Mouse (Mus musculus) embryo, embryonic 10.5 days (tissue): ENCODE results near the gene Mafg.

ENCODE experiments used
- DNase-seq: peaks from one replicate; pipeline ENCODE4 v3.0.0-alpha.2; 2015; ENCODE audit warnings: low spot score

Mafg gene

GRCm38 (mm10) chr11:120620195-120620594 lies 13.2 kb downstream of the Mafg start:
- DNase-seq: no peak

DNA sequence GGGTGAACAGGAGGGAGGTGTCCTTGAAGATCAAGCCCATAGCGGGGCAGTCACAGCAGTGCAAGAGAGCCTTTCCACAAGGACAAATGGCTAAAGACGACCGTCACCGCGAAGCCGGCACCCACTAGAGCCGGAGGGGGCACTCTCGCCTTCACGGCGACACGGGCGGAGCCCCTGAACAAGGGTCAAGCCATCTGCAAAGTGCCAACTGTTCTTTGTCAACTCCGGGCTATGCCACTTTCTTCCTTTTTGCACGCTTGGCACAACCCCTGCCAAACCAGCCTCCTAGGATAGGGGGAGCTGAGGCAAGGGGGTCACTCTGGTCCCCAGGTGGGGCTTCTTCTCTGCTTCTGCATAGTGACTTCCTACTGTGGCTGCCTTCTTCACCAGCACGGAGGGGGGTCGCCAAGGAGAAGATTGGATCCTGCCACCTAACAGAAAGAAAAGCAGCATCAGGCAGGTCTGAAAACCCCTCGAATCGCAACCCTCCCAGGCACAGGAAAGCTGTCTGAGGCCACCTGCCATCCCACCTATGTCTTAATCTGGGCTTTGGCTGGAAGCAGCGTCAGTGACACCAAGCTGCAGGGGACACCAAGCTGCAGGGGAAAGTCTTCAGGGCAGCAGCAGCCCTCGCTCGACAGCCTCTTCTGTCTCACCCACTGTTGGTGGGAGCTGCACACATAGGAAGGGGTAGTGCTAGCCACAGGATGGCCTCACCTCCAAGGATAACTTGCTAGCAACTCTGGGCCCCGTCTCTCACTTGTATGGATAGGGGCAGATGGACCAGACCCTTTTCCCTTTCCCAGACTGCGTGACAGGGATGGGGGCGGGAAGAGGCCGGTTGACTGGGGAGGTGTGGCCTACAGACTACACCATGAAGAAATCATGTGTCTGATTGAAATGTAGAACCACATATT lies 14.5 kb downstream of the Mafg start:
- no peak for DNase-seq

- peak; percentile 93 for DNase-seq
Observed at GRCm38 (mm10) chr11:120617519-120618112, 15.8 kb downstream of the Mafg start, which contains the start of gene Pcyt2. TSS of gene Pcyt2 (minus strand) at chr11:120617936.

DNA sequence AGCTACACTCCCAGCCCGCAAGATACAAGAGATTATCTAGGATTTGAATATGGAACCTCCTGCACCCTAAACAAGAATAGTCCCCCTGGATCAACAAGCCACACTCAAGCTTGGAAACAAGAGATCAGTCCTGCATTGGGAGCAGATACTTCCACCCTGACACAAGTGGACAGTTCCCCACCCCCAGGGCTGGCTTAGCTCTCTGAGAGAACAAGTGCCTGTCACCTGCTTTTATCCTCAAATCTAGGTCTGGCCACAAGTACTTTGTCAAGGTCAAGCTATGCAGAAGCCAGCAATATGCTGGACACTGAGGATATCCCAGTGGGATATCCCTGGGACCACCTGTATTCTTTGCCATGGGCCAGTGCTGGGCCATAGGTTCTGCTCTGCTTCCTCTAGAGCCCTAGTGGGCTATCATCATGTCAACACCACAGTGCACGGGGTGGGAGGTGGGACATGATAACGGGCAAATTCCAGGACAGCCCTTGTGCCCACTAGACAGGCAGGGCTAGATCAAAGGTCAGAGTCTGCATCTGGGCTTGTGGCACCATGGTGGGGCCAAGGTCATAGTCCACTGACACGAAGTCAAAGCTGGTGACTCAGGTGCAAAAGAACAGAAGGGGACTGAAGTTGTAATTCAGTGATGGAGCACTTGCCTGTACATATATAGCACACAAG lies 16.6 kb downstream of the Mafg start:
- DNase-seq: no peak

DNA sequence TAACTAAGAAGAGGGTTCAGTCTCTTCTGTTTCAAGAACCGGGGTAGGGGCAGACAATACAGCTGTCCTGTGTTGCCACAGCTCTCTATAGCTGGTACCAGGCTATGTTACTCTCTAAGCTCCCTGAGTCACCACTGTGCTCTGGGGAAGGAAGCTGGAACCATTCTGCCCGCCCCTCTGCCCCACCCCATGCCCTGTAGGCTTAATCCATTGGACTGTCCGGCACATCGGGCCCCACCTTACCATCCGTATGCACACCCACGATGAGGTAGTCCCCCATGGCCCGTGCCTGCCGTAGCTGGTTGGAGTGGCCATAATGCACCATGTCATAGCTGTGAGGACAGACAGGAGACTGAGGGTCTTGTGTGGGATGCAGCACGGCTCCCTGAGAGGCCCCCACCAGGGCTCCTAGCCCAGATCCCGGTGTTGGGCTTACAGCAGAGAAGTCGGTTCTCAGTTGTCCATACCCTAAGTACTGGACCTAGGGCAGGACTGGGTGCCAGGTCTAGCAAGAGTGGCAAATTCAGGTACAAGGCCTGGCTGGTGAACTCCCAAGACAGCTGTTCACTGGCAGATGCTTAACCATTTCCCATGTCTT lies 17.7 kb downstream of the Mafg start:
- DNase-seq: no peak

GRCm38 (mm10) chr11:120615167-120615566 lies 18.2 kb downstream of the Mafg start:
- no peak for DNase-seq

DNA sequence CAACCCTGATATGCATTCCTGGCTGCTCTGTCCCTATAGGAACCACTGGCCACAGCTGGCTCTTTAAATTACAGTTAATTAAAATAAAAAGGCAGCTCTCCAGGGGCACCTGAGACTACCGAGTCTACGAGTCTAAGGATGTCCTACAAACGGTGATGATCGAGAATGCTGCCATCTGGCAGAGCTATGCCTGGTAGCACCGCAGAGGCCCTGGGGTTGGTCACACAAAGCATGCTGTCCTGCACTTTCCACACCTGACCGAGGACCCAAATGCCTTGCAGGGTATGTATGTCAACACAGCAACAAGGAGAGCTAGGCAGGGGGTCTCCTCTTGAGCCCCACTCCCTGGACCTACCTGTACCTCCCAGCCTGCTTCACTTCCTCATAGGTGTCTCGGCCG lies 19.4 kb downstream of the Mafg start:
- no peak for DNase-seq

DNA sequence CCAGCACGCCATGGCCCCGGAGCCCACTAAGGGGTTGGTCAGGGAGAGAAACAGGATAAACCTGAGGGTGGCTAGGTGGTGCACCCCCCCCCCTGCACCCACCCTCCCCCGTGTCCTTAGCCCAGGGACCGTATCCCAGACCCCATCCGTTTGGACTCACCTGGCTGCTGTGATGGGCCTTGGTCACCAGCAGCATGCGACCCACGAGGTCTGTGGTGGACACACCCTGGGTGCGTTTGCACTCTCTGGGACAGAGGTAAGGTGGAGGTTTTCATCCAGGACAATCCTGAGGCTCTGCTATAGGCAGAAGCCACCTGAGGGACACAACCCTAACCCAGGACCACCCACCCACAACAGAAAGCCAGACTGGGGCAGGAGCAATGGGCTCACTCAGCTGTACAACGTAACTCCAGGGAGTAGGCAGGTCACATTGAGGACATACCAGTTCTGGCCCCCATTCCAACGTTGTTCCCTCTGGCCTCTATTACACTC lies 19.9 kb downstream of the Mafg start:
- no peak for DNase-seq

- DNase-seq: peak; percentile 74
Observed at GRCm38 (mm10) chr11:120612763-120613162, 20.6 kb downstream of the Mafg start.

DNA sequence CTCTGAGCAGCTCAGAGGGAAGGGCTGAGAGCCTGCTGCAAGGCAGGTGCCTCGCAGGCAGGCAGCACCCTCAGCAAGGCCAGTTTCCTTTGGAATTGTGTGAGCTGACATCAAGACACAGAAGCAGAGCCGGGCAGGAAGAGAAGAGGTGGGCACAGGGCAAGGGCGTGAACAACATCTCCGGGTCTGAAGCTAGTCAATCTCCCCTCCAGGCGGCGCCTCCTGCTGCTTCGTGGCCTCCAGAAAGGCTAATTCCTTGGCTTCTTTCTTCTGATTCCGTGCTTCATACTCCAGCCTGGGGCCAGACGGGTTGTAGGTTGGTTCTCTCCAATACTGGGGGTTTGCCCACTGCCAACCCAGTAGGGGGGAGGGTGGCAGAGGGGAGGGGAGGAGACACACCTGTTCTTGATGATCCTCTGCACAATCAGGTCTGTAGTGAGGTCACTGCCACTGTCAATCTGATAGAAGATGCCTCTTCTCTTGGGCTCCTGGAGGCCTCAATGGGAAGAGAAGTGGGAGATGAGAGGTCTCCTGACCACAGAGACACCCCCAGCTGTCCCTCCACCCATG lies 22.8 kb downstream of the Mafg start:
- no peak for DNase-seq

DNA sequence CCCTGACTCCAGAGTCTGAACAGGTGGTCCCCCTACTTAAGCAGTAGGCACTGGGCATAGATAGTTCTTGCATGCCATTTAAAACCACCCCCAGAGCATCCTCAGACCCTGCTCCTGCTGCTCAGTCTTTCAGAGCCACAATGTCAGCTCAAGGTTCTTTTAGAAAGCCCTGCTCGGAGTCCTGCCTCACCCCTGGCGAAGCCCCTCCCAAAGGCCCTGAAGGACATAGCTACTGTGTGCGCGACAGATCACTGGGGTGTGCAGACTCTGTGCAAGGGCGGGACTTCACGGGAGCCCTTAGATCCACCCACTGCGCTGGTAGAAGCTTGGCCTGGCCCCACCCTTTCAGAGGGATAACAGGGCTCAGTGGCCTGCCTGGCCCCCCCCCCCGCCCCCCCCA lies 24.1 kb downstream of the Mafg start:
- peak; percentile 19 for DNase-seq

DNA sequence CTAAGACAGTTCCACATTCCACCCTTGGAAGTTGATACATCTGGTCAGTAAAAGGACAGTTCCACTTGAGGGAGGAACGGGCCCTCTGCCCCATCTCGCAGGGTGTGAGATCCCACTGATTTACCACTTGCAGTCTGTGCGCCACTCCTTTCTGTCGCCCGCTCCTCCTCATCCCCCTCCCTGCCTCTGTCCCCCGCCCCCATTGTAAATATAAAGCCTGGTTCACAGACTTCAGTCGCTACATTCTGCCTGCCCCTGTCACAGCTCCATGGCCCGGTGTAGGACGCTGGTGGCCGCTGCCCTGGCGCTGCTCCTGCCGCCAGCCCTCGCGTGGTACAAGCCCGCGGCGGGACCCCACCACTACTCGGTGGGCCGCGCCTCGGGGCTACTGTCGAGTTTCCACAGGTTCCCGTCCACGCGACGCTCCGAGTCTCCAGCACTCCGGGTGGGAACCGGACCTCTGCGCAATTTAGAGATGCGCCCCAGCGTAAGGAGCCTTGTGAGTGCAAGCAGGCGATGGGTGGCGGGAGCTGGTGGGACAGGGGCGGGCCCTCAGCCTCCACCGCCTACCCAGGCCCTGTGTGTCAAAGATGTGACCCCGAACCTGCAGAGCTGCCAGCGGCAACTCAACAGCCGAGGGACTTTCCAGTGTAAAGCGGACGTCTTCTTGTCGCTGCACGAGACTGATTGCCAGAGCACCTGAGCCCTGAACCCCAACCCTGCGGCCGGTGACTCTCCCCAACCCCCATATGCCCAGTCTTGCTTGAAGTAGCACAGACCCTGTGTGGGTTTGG lies 25.0 kb downstream of the Mafg start, which contains the start of gene Npb:
Gene Npb, plus strand, starts transcription at position 237 of the 794 bp plus-strand sequence.
- peak; percentile 39 for DNase-seq

GRCm38 (mm10) chr11:120606764-120607163 lies 26.6 kb downstream of the Mafg start:
- DNase-seq: no peak

DNA sequence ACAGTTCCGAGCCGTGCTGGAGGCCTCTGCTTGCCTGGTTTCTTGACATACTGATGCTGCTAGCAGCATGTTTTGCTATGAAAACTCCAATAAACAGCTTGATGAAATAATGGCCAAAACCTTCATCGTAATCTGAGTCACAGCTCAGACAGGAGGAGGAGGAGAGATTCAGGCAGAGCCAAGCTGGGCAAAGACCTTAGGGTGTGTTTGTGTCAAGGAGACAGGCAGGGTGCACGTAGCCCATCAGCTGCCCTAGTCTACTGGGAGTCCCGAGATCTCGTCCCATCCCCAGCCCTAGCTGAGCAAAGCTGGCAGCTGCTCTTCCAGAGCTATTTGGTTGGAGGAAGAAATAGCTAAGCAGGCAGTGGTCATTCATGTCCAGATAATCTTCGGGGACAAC lies 27.7 kb downstream of the Mafg start:
- no peak for DNase-seq

GRCm38 (mm10) chr11:120603545-120603944 lies 29.9 kb downstream of the Mafg start:
- no peak for DNase-seq

- DNase-seq: no peak
Observed at GRCm38 (mm10) chr11:120600716-120601115, 32.7 kb downstream of the Mafg start.

- DNase-seq: peak; percentile 22
Observed at GRCm38 (mm10) chr11:120598990-120599549, 34.3 kb downstream of the Mafg start.

DNA sequence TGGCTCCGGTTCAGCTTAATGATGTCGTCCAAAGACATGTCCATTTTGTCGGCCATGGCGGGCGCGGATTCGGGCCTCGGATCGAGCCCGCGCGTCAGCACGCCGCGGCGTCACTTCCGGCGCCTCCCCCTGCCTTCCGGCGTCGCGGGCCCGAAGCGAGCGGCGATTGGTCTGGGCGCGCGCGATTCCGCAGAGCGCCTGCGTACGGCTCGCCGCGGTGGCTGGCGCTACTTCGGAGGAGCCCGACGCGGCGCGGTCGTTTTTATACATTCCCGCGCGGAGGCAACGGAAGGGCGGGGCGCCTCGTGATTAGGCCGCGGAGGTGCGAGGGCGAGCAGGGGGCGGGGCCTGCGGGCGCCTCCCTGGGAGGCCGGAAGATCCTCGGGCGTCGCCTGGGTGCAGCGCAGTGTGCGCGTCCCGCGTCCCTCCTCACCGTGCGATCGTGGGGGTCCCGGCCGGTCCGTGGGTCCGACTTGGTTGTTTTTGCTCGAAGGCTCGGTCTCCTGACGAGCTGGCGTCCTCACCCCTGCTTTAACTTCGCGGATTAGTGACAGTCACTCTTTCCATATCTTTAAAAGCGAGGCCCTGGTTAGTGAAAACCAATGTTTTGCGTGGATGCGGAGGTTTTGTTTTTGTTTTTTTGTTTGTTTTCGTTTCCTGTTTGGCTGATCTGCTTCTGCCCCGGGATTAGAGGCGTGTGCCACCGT lies 35.0 kb downstream of the Mafg start, which contains the start of the genes Alyref and Anapc11:
Gene Alyref, minus strand, starts transcription at position 83 of the 707 bp plus-strand sequence.
Gene Anapc11, plus strand, starts transcription at position 139 of the 707 bp plus-strand sequence.
- DNase-seq: peak; percentile 97
